Mouse (Mus musculus): ENCODE results near the gene Ppp2r5a. TPM values are rescaled to one million over a fixed set of nuclear protein-coding genes. Genes with fewer than 3 reads are reported as not detected.

Ppp2r5a gene
- 43.0 and 45.6 TPM in 2 replicates for polyA plus RNA-seq (2016; fragmentation: Nextera tagmentation; extraction: Ambion mirVana)

DNA sequence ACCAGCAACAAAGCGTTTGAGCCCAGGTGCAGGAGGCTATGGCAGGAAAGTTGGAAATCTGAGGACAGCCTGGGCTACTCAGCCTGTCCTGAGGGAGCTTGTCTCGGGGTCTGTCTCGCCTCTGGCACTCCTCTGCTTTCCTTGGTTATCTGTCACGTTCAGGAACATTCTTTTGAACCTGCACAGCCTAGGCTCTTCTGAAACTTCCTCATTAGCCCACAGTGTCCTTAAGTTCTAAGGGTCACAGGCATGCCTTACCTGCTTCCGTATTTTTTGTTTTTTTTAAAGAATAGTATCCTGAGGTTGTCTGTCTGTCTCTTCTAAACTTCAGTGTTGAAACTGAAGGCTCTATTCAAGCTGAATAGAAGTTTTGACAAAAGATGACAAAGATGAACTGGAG is at the start of gene Ppp2r5a:
Gene Ppp2r5a (minus strand): TSS at position 199 of the 400 bp plus-strand sequence.
- no peak for ATAC-seq (ENCODE audit: insufficient number of reproducible peaks, low FRiP score)

DNA sequence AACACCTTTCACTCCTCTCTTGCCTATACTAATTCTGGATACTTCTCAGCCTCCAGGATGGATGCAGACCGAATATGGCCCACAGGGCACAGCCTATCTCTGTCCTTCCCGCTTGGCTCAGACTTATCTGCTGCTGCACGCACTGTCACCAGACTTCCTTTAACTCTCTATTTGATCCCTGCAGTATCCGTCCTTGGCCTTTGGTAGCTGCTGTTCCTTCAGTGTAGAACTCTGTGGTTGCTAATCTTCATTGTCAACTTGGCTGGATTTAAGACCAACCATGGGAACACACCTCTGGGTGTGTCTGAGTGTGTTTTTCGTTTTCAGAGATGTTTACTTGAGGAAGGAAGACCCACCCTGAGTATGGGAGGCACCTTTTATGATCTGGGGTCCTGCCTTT is 47.5 kb upstream of the Ppp2r5a start:
- peaks cover 66% of the 10 kb centered on the region for H3K4me1 ChIP-seq (replicated peaks)
- 18% methylated on average over 5 of the region's 5 CpGs for WGBS
- ATAC-seq (ENCODE audit: insufficient number of reproducible peaks, low FRiP score), result peak; percentile 49; the same call in 1 of the 2 replicates

More for the DNA sequence above, at the start of gene Ppp2r5a:
- peaks cover 39% of the 10 kb centered on the region for H3K4me1 ChIP-seq (replicated peaks)
- no peak within 1 kb of the TSS for H3K27ac ChIP-seq (ENCODE audit: poor library complexity, severe bottlenecking)
- H3K27me3 ChIP-seq (replicated peaks), result no peaks in the 10 kb centered on the region; the same call in 1 of the 2 replicates
- H3K4me2 ChIP-seq, result no peak within 1 kb of the TSS
- WGBS, result 33% methylated on average over 5 of the region's 5 CpGs
- H3K9ac ChIP-seq, result no peak within 1 kb of the TSS
- no peak within 1 kb of the TSS for H3K4me3 ChIP-seq
- H3K9me3 ChIP-seq (replicated peaks), result no peaks in the 10 kb centered on the region
- H3K36me3 ChIP-seq, result no peaks in the 10 kb centered on the region

DNA sequence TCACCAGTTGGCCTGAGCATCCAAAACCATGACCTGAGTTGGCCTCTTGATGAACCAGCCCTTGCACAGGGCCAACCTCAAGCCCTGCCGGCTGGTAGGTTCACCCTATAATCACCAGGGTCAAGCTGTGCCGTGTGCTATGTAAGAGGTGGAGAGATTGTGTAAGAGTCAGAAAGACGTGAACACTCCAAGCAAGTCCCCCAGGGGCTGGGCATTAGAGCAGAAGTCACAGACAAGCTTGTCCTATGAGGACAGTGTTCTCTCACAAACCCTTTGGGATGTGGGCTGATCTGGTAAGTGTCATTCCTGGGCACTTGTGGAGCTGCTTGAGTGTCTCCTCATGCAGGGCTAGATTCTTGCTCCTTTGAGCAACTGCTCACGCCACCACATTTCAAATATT is 46.5 kb upstream of the Ppp2r5a start:
- 71% methylated on average over 4 of the region's 4 CpGs for WGBS
- H3K36me3 ChIP-seq, result no peaks in the 10 kb centered on the region

More for the DNA sequence above, 47.5 kb upstream of the Ppp2r5a start:
- Histone ChIP-seq H3K4me3 (no peak overlapping the region), H3K27me3 (replicated peaks) (no peaks in the 10 kb centered on the region), H3K9ac (no peak overlapping the region), H3K4me2 (no peak overlapping the region), H3K36me3 (no peaks in the 10 kb centered on the region), H3K9me3 (replicated peaks) (no peaks in the 10 kb centered on the region), H3K27ac (ENCODE audit: poor library complexity, severe bottlenecking) (0 out of 2 replicates have a peak overlapping the region, but pooled peaks have one; percentile 17)

DNA sequence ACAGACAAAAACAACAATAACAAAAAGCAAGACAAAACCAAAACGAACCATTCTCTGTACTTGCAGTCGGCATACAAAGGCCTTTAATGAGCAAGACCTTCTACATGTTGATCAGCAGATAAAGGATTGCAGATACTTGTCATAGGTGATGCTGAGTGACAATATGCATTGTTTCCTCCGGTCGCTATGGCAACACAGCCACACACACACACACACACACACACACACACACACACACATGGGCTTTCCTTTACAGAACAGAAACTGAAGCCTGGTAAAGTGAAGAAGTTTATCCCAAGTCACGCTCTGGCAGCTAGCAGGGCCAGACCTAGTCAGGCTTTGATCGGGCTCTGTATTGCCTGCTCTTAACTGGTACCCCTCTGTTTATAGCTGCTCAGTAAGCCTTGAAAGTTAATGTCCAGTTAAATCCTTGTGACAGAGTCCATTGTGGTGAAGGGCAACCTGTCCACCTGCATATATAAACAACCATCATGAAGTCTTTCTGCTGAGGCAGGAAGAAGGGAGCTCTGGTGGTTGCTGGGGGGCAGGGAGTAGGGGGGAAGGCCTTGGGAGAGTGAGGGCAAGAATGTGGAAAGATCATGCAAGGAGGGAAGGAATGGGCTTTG is 44.4 kb upstream of the Ppp2r5a start:
- no peak overlapping the region for H3K4me2 ChIP-seq
- no peak overlapping the region for H3K9ac ChIP-seq
- no peak for ATAC-seq (ENCODE audit: insufficient number of reproducible peaks, low FRiP score)
- 69% methylated on average over 6 of the region's 6 CpGs for WGBS
- H3K4me1 ChIP-seq (replicated peaks), result peaks cover 47% of the 10 kb centered on the region
- H3K9me3 ChIP-seq (replicated peaks), result no peaks in the 10 kb centered on the region
- H3K36me3 ChIP-seq, result no peaks in the 10 kb centered on the region
- H3K27ac ChIP-seq (ENCODE audit: poor library complexity, severe bottlenecking), result no peak overlapping the region
- H3K27me3 ChIP-seq (replicated peaks), result no peaks in the 10 kb centered on the region
- H3K4me3 ChIP-seq, result no peak overlapping the region

More for the DNA sequence above, 46.5 kb upstream of the Ppp2r5a start:
- Histone ChIP-seq H3K9me3 (replicated peaks) (no peaks in the 10 kb centered on the region), H3K9ac (no peak overlapping the region), H3K4me1 (replicated peaks) (peaks cover 57% of the 10 kb centered on the region), H3K4me2 (no peak overlapping the region), H3K4me3 (no peak overlapping the region), H3K27ac (ENCODE audit: poor library complexity, severe bottlenecking) (no peak overlapping the region), H3K27me3 (replicated peaks) (no peaks in the 10 kb centered on the region)
- ATAC-seq (ENCODE audit: insufficient number of reproducible peaks, low FRiP score), result 0 out of 2 replicates have a peak, but pooled peaks have one; percentile 6

DNA sequence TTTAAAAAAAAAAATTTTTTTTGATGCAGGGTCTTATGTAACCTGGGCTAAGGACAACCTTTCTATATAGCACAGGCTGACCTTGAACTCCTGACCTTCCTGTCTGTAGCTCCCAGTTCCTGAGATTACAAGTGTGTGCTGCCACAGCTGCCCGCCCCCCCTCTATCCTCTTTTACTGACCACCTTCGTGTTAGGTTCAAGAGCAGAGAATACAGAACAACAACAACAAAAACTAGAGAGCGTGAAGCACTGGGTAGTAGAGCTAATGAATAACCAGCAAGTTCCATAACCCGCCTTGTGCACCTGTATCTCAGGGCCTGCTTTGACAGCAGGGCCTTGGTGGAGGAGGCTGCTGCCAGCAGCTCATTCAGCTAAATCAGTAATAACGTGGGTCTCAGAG is 43.2 kb upstream of the Ppp2r5a start:
- WGBS, result 63% methylated on average over 5 of the region's 5 CpGs
- no peaks in the 10 kb centered on the region for H3K36me3 ChIP-seq
- ATAC-seq (ENCODE audit: insufficient number of reproducible peaks, low FRiP score), result no peak

DNA sequence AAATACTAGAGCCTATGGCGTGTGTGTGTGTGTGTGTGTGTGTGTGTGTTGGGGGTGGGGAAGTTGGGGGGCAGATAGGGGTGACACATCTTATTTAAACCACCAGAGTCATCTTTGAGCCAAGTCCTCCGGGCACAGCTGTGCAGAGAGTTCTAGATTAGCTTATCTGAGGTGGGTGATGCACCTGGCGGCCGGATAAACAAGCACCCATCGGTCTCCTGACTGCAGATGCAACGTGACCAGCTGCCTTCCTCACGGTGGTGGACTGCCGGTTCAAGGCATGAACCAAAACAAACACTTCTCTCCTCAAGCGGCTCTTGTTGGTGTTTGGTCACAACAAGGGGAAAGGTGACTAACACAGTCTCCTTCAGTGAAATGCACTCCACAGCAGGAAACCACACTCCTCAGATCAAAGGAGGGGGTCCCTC is 42.8 kb upstream of the Ppp2r5a start:
- no peaks in the 10 kb centered on the region for H3K9me3 ChIP-seq (replicated peaks)
- WGBS, result 47% methylated on average over 9 of the region's 9 CpGs

More for the DNA sequence above, 43.2 kb upstream of the Ppp2r5a start:
- Histone ChIP-seq H3K9ac (no peak overlapping the region), H3K27me3 (replicated peaks) (no peaks in the 10 kb centered on the region), H3K4me1 (replicated peaks) (peaks cover 47% of the 10 kb centered on the region), H3K4me2 (no peak overlapping the region), H3K9me3 (replicated peaks) (no peaks in the 10 kb centered on the region), H3K4me3 (no peak overlapping the region), H3K27ac (ENCODE audit: poor library complexity, severe bottlenecking) (no peak overlapping the region)

DNA sequence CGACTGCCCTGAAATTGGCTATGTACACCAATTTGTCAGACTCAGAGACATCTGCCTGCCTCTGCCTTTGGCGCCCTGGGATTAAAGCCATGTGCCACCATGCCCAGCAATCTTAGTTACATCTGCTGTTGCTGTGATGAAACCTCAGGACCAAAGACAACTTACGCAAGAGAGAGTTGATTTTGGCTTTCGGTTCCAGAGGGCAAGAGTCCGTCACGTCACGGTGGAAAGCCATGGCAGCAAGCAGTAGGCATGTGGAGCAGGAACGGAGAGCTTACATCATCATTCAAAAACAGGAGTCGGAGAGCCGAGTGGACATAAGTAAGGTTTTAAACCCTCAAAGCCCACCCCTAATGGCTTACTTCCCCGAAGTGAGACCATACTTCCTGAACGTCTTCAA is 42.3 kb upstream of the Ppp2r5a start:
- Histone ChIP-seq H3K9ac (no peak overlapping the region), H3K27ac (ENCODE audit: poor library complexity, severe bottlenecking) (no peak overlapping the region), H3K27me3 (replicated peaks) (no peaks in the 10 kb centered on the region), H3K4me1 (replicated peaks) (peaks cover 40% of the 10 kb centered on the region), H3K4me3 (no peak overlapping the region), H3K9me3 (replicated peaks) (no peaks in the 10 kb centered on the region), H3K36me3 (no peaks in the 10 kb centered on the region), H3K4me2 (no peak overlapping the region)
- ATAC-seq (ENCODE audit: insufficient number of reproducible peaks, low FRiP score), result no peak
- WGBS, result 83% methylated on average over 12 of the region's 12 CpGs

More for the DNA sequence above, 42.8 kb upstream of the Ppp2r5a start:
- no peak for ATAC-seq (ENCODE audit: insufficient number of reproducible peaks, low FRiP score)
- no peaks in the 10 kb centered on the region for H3K27me3 ChIP-seq (replicated peaks)
- no peak overlapping the region for H3K9ac ChIP-seq
- no peak overlapping the region for H3K27ac ChIP-seq (ENCODE audit: poor library complexity, severe bottlenecking)
- peaks cover 45% of the 10 kb centered on the region for H3K4me1 ChIP-seq (replicated peaks)
- H3K36me3 ChIP-seq, result no peaks in the 10 kb centered on the region
- H3K4me3 ChIP-seq, result no peak overlapping the region
- H3K4me2 ChIP-seq, result no peak overlapping the region

DNA sequence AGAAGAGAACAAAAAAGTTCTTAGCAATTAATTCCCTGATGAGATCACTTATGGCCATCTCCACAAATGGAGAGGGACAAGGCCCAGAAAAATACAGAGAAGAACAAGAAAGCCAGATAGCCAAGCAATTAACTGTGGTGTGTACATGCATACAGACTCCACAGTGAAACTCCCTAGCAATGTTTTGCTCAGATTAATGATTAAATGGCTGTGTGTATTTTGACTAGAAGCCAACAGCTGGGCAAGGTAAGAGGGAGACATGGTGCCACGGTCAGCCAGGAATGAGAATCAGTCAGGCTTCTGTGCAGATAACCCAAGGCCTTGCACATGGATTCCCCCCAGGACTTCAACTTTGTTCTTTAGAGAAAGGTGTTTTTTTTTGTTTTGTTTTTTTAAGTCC is 41.4 kb upstream of the Ppp2r5a start:
- Histone ChIP-seq H3K27ac (ENCODE audit: poor library complexity, severe bottlenecking) (no peak overlapping the region), H3K4me3 (no peak overlapping the region), H3K9ac (no peak overlapping the region), H3K27me3 (replicated peaks) (no peaks in the 10 kb centered on the region), H3K36me3 (no peaks in the 10 kb centered on the region), H3K9me3 (replicated peaks) (no peaks in the 10 kb centered on the region), H3K4me2 (no peak overlapping the region), H3K4me1 (replicated peaks) (peaks cover 31% of the 10 kb centered on the region)
- ATAC-seq (ENCODE audit: insufficient number of reproducible peaks, low FRiP score), result no peak
- WGBS, result 48% methylated on average over 1 of the region's 1 CpGs

DNA sequence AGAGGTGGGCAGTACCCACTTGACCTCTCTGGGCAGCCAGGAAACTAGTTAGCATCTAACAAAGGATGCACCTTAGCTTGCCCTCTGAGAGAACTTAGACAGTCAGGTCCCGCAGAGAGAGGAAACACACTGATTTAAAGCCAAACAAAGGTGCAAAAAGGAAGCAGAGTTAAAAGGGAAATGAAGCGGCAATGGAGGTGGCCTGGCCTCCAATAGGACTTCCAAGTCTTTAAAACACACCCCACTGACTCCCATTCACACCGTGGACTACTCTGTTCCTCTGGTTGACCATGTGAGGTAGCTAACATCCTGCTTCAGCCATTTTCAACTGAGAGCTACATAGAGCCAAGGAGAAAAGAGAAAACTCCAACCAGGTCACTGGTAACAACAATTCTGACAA is 35.9 kb upstream of the Ppp2r5a start:
- no peak for ATAC-seq (ENCODE audit: insufficient number of reproducible peaks, low FRiP score)
- no peaks in the 10 kb centered on the region for H3K27me3 ChIP-seq (replicated peaks)
- H3K4me3 ChIP-seq, result no peak overlapping the region
- 51% methylated on average over 3 of the region's 3 CpGs for WGBS
- H3K9ac ChIP-seq, result no peak overlapping the region
- H3K36me3 ChIP-seq, result no peaks in the 10 kb centered on the region
- H3K4me1 ChIP-seq (replicated peaks), result peaks cover 43% of the 10 kb centered on the region
- H3K4me2 ChIP-seq, result no peak overlapping the region
- H3K27ac ChIP-seq (ENCODE audit: poor library complexity, severe bottlenecking), result no peak overlapping the region
- no peaks in the 10 kb centered on the region for H3K9me3 ChIP-seq (replicated peaks)

DNA sequence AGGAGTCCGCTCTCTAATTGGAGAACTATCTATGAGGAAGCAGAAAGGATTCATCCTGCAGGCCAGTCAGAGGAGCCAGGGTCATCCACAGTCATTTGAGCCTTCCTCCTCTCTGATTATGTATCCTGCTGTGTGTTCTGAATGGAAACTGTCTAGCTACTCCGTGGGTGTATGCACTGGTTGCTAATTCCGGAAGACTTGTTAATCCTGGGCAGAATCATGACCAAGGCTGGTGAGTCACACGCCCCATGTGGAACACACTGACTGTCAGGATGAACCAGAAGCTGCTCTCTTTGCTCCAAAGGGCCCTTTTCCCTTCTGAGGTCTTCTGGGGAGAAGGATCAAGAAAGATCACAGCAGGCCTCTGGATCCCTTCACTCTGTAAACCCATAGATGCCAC is 35.5 kb upstream of the Ppp2r5a start:
- Histone ChIP-seq H3K27ac (ENCODE audit: poor library complexity, severe bottlenecking) (no peak overlapping the region), H3K9me3 (replicated peaks) (no peaks in the 10 kb centered on the region), H3K4me2 (no peak overlapping the region), H3K27me3 (replicated peaks) (no peaks in the 10 kb centered on the region), H3K36me3 (no peaks in the 10 kb centered on the region), H3K4me1 (replicated peaks) (peaks cover 41% of the 10 kb centered on the region), H3K9ac (no peak overlapping the region), H3K4me3 (no peak overlapping the region)
- no peak for ATAC-seq (ENCODE audit: insufficient number of reproducible peaks, low FRiP score)
- WGBS, result 64% methylated on average over 4 of the region's 4 CpGs

DNA sequence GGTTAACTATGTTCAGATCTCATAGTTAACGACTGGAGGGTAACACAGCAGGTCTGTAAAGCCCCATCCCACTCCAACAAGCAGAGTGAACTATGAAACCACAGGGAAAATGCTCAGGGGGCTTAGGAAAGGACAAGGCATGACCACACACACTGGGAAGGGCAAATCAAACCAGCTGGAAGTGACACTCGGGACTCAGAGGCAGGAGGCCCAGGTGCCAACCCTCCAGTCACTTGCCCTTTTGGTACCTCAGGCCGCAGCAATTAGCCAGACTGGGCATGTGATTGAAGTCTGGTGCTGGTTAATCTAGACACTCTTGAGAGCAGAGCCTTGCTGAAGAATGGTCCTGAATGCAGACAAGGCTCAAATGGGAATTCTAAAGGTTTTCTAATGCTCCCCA is 33.6 kb upstream of the Ppp2r5a start:
- Histone ChIP-seq H3K9ac (no peak overlapping the region), H3K36me3 (no peaks in the 10 kb centered on the region), H3K4me2 (no peak overlapping the region), H3K4me1 (replicated peaks) (peaks cover 46% of the 10 kb centered on the region), H3K27me3 (replicated peaks) (no peaks in the 10 kb centered on the region), H3K4me3 (no peak overlapping the region), H3K9me3 (replicated peaks) (no peaks in the 10 kb centered on the region), H3K27ac (ENCODE audit: poor library complexity, severe bottlenecking) (no peak overlapping the region)
- no peak for ATAC-seq (ENCODE audit: insufficient number of reproducible peaks, low FRiP score)
- WGBS, result 34% methylated on average over 3 of the region's 3 CpGs

DNA sequence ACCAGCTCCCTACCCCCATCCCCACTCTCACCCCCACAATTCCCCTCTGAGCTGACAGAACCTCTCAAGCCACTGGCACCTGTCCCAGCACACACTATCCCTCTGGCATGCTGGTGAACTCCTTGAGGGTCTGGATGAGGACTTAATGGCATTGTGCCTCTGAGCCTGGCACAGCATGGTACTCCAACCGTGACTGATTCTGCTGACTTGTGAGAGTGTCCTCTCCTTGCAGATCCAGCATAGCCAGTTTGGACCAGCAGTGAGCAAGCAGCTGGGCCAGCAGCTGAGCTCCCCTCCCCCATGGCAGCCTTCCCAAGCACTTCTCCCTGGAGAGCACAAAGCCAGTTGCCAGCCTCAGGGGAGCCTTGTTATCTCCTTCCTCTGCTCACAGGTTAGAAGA is 32.3 kb upstream of the Ppp2r5a start:
- peak; percentile 27; the same call in 1 of the 2 replicates for ATAC-seq (ENCODE audit: insufficient number of reproducible peaks, low FRiP score)
- Histone ChIP-seq H3K4me1 (replicated peaks) (peaks cover 46% of the 10 kb centered on the region), H3K9me3 (replicated peaks) (no peaks in the 10 kb centered on the region), H3K27me3 (replicated peaks) (no peaks in the 10 kb centered on the region), H3K27ac (ENCODE audit: poor library complexity, severe bottlenecking) (0 out of 2 replicates have a peak overlapping the region, but pooled peaks have one; percentile 3), H3K36me3 (no peaks in the 10 kb centered on the region), H3K4me3 (no peak overlapping the region), H3K9ac (no peak overlapping the region), H3K4me2 (no peak overlapping the region)
- 10% methylated on average over 1 of the region's 1 CpGs for WGBS

Measured in heart, embryonic 12.5 days (tissue).